Mouse (Mus musculus): ENCODE measurements at regions not wholly inside any gene's neighbourhood (a gene's known extent, or its start where the extent isn't known, plus 50 kb on each side); places are given as distances from the start of the nearest gene placed in this dataset.
A peak's percentile ranks its signal among the peaks of the same experiment; 100 is the strongest.
"Not testable (repeated sequence)": the region's sequence is repeated elsewhere in the genome, so short reads cannot be mapped to it uniquely, and the experiment has no call there.

DNA sequence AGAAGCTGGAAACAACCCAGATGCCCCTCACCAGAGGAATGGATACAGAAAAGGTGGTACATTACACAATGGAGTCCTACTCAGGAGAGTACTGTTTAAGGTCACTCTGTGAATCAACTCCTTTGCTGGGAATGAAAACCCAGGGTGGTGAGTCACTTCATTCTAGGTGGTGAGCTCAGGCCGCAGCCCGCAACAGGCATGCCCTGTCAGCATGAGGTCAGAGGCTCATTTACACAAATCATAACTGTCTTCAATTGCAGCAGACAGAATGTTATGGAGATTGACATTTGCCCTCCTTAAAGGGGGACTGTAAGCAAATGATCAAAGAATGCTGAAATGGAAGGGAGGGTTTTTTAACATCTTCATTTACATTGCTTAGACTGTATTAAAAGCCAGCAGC lies 405.1 kb downstream of the Gja1 start:
- DNase-seq (ENCODE audit: low read depth, low spot score) = no peak

- DNase-seq (ENCODE audit: low read depth, low spot score) = no peak
Measured at GRCm38 (mm10) chr10:56783941-56784340, 406.8 kb downstream of the Gja1 start.

DNA sequence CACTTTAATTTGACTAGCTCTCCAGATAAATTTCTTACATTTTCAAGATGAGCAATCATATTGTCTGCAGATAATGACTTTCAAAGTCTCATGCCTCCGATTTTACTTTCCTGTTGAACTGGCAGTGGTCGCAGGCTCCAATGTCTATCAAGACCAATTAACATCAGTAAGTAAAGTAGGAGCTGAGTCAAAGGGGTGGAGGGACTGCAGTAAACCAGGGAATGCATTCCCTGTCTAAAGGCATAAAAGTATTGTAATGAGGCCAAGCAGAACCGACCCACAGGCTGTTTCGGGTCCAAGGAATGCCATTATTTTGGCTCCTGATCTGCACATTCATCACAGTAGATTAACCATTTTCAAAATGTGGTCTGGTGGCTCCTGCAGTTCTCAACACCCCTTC lies 411.0 kb downstream of the Gja1 start:
- no peak for DNase-seq (ENCODE audit: low read depth, low spot score)

DNA sequence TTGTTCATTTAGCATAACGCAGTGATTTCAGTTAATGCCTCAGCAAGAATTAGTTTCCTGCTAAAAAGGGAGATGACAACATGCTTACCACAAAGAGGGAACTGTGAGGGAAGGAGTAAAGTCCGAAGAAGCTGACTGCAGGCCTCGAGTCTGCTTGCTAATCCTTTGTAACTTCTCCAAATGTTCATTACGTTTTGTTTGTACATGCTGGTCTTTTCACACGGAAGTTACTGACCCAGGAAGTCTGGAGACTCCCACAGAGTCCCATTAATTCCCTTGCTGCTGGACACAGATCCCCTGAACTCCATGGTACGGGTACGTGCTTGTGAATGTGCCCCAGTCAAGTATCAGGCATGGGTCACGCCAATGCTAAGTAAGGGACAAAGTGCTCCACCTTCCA lies 415.9 kb downstream of the Gja1 start:
- no peak for DNase-seq (ENCODE audit: low read depth, low spot score)

- DNase-seq (ENCODE audit: low read depth, low spot score) = peak; percentile 77
Measured at GRCm38 (mm10) chr10:56795396-56795795, 418.3 kb downstream of the Gja1 start.

DNA sequence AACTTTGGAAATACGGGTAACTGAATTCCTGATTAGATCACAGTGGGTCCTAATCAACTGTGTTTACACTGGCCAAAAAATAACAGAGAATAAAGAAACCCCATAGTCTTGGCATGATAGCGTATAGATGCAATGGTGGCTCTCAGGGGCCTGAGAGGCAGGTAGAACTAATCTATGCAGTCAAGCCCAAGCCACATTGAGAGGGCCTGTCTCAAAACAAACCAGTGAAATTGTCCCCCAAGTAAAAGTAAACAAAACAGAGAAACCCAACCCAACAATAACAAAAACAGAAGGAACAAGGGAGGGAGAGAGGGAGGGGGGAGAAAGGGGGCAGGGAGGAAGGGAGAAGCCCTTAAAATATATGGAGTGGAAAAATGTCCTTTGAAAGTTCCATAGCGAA lies 422.2 kb downstream of the Gja1 start:
- DNase-seq (ENCODE audit: low read depth, low spot score) = no peak

DNA sequence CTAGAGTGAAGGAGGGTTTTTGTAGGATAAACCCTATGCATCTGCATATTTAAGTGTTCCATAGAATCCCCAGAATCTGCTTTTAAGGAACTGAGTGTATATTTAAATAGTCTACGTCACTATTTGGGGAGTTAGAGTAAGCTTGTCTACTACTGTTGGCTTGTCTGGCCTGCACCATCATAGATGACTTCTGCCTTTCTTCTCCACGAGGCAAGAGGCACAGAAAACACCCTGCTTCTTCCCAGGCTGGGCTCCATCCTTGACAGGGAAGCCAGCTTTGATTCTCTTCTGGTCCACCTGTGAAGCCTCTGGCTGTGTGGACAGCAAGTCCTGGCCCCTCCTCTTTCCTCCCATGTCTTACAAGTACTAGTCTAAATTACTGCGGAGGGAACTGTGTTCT lies 422.6 kb downstream of the Gja1 start:
- DNase-seq (ENCODE audit: low read depth, low spot score) = no peak

- no peak for DNase-seq (ENCODE audit: low read depth, low spot score)
Measured at GRCm38 (mm10) chr10:56809006-56809405, 431.9 kb downstream of the Gja1 start.

DNA sequence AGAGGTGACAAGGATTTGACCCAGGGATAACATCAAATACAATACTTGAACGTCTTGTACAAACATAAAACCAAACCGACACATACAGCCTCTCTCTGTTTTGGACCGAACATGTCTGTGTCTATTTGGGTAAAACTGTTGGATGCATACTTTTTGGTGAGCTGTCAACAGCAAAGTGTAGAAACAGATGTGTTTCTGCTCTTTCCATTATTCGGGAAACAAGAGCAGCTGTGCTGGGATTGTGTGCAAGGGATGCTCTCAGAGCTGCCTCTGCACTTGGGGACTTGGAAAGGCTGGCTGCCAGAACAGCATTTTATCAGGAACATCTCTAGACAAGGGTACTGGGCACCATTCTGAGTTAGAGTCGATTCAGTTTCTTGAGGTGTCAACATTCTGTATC lies 445.0 kb downstream of the Gja1 start:
- no peak for DNase-seq (ENCODE audit: low read depth, low spot score)

- no peak for DNase-seq (ENCODE audit: low read depth, low spot score)
Measured at GRCm38 (mm10) chr10:56831331-56831730, 454.2 kb downstream of the Gja1 start.

DNA sequence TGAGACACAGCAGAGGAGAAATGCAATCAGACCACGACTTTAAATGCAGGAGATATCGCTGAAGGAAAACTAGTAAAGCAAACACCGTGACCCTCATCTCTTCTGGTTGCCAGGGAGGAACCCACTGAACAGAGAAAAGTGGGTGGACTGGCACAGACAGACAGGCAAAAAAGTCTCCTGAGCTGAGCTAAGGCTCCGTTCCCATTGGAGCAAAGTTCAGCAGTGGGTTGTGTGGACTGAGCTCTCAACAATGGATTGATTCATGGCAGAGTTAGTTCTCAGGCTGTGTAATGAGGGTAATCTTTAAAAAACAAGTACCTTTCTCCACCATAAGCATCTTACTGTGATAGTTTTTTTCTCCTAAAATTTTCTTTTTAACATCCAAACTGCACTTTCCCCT lies 454.8 kb downstream of the Gja1 start:
- DNase-seq (ENCODE audit: low read depth, low spot score) = no peak

DNA sequence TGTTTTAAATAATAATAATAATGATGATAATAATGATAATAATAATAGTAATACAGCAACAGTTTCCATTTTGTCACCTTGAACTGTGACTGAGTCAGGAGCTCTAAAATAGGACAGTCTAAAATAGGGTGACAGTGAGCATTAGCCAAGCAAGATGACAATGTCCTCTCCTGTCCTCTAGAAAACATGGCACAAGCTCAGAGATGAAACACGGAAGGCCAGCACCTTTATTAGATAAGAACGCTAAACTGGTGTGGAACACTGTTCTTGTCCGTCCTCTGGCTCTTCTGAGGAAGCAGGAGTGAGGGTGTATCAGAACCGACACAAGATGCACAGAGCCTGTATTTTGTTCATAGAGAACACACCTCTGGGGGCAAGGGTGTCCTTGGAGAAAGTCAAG lies 459.0 kb downstream of the Gja1 start:
- DNase-seq (ENCODE audit: low read depth, low spot score) = no peak

- no peak for DNase-seq (ENCODE audit: low read depth, low spot score)
Measured at GRCm38 (mm10) chr10:56839006-56839495, 461.9 kb downstream of the Gja1 start.

- no peak for DNase-seq (ENCODE audit: low read depth, low spot score)
Measured at GRCm38 (mm10) chr10:56839545-56839944, 462.4 kb downstream of the Gja1 start.

DNA sequence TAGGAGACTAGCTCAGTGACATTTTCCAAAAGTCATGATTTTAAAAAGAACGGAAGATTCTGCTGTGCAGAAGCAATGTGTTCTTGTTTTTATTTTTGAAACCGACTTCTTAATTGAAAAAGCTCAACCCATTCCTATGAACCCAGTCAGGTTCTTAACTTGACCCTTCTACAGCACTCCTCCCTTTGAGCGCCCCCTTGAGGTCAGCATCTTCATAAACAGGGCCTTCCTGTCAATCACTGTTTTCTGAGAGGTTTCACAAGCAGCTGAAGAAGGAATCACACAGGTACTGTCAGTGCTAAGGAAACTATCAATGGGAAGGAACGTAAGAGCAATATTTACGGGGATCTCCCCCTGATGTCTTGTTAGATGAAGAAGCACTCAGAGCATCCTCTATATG lies 463.6 kb downstream of the Gja1 start:
- DNase-seq (ENCODE audit: low read depth, low spot score) = peak; percentile 66

DNA sequence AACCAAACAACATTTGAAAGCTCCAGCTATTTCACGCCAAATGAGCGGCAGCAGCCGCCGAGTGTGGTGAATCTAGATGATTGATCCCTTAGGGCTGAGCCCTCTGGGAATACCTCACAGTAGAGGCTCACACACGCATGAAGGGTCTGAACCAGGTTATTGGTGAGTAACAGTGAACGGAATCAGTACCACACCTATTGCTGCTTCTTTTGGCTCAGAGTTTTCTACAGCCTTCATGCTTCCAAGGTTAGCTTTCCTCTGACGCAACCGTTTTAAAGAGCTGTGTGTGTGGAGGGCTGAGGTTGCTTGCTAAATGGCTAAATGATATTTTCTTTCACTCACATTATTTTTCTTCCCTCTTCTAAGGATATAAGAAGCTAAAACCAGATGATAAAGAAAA lies 464.4 kb downstream of the Gja1 start:
- DNase-seq (ENCODE audit: low read depth, low spot score) = no peak

DNA sequence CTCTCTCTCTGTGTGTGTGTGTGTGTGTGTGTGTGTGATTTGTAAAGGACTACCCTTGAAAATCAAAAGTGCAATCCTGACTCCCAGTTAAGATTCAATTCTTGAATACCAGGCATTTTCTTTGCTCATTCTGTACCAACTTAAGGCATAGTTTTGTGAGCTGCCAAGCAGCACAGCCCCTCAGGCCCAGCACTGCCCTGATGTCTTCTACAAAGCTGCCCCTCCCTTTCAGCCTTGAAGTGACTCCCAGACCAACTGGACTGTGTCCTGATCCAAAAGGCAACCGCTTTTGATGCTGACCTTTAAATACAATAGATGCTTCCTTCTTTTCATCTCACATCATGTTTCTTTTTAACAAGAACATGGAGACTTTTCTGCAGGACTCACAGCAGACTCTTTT lies 464.8 kb downstream of the Gja1 start:
- DNase-seq (ENCODE audit: low read depth, low spot score) = no peak

GRCm38 (mm10) chr10:56852484-56852883 lies 475.4 kb downstream of the Gja1 start:
- no peak for DNase-seq (ENCODE audit: low read depth, low spot score)

DNA sequence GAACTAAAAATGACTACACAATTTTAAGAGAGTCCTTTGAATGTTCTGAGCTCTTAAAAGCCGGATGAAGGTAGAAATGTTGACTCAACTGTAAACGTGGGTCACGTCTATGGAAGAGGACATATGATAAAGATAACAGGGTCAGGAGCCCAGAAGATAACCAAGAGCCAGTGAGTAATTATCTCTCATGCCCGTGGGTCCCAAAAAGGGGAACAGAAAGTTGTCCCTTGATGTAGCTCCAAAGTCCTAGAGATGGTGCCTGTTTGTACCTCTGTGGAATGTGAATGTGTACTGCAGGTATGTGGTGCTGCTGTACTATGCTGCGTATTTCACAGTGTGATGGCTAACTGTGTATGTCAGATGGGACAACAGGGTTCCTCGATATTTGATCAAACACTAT lies 479.1 kb downstream of the Gja1 start:
- no peak for DNase-seq (ENCODE audit: low read depth, low spot score)

DNA sequence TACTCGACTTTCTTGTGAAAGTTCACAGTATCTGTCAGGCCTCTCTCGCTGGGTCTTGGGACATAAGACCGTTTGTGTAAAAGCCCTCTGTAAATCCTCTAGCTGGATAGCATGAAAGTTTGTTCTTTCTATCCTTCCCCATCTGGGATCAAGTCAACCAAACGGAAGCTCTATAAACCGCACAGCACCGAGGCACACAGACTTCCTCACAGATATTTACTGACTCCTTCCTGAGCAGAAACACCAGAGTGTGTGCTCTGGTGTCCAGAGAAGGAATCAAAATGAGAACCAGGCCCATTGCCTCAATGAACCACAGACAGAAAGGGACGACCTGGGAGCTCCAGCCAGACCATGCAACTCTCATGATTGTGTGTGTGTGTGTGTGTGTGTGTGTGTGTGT lies 502.6 kb downstream of the Gja1 start:
- no peak for DNase-seq (ENCODE audit: low read depth, low spot score)

GRCm38 (mm10) chr10:56880154-56880591 lies 503.0 kb downstream of the Gja1 start:
- no peak for DNase-seq (ENCODE audit: low read depth, low spot score)

- DNase-seq (ENCODE audit: low read depth, low spot score) = no peak
Measured at GRCm38 (mm10) chr10:56884456-56885410, 507.6 kb downstream of the Gja1 start.

GRCm38 (mm10) chr10:56891530-56891929 lies 514.4 kb downstream of the Gja1 start:
- DNase-seq (ENCODE audit: low read depth, low spot score) = not testable (repeated sequence)

All from ES-CJ7 (cell line).